Mouse (Mus musculus): ENCODE data around the gene Frmpd1. TPM values are rescaled to one million over a fixed set of nuclear protein-coding genes. Genes with fewer than 3 reads are reported as not detected.

Frmpd1 gene
- 0.27 and 0.30 TPM in 2 replicates for polyA plus RNA-seq (2015; fragmentation: Nextera tagmentation; extraction: Ambion mirVana)

DNA sequence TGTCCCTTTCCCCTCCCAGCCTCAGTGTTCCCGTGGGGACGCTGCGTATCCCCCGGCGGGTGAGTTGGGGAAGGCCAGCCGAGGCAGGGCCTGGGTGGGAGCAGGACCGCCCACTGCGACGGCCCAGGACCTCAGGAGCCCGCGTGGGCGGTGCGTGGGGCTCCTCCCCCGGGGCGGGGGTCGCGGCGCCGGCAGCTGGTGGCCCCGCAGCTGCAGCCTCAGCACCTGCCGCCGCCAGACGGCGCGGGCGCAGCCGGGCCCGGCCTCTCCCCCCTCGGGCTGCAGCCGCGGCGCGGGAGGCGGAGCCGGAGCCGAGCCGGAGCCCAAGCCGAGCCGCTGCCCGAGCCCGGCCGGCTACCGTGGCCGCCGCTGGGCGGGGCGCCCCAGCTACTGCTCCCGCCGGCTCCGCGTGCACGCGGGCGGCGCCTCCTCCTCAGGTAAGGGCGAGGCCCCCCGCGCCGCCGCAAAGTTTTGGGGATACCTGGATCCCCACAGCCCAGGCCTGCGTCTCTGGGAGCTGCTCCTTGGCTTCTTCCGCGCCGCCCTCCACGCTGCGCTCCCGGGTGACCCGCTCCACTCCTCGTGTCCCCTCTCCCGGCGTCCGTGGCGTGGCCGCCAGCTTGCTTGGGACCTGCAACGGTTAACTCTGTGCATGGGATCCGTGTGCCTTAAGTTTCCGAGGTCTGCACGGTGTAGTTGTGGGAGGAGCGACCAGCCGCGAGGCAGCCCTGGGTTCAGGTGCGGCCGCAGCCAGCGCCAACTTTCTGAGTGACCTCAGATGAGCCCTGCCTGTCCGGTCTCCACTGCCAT lies at the start of gene Frmpd1:
TSS of gene Frmpd1 (plus strand) at position 355 of the 810 bp plus-strand sequence.
- H3K36me3 ChIP-seq (ENCODE audit: insufficient read depth, low read length) = no peaks in the 10 kb centered on the region
- peak within 1 kb of the TSS; percentile 99 for H3K4me2 ChIP-seq (ENCODE audit: low read length)
- 0 out of 2 replicates have a peak, but pooled peaks cover 5% of the 10 kb centered on the region for H3K4me1 ChIP-seq (replicated peaks; ENCODE audit: insufficient read depth, low read length)
- peak within 1 kb of the TSS; percentile 62 for H3K4me3 ChIP-seq (replicated peaks; ENCODE audit: low read depth, low read length)
- peak; percentile 61 for DNase-seq (ENCODE audit: low spot score)
- peak; percentile 86 for ATAC-seq (replicated peaks; ENCODE audit: low FRiP score, low read depth)
- no peaks in the 10 kb centered on the region for H3K27me3 ChIP-seq (ENCODE audit: insufficient read depth, low read length)
- H3K9ac ChIP-seq (ENCODE audit: low read depth, low read length) = peak within 1 kb of the TSS; percentile 59
- WGBS = under 1% methylated on average over 52 of the region's 85 CpGs
- no peaks in the 10 kb centered on the region for H3K9me3 ChIP-seq (replicated peaks; ENCODE audit: low read length)
- TF ChIP-seq CTCF (IDR thresholded peaks at IDR 0.05; ENCODE audit: low read depth) = no peak
- no peak within 1 kb of the TSS for H3K27ac ChIP-seq

DNA sequence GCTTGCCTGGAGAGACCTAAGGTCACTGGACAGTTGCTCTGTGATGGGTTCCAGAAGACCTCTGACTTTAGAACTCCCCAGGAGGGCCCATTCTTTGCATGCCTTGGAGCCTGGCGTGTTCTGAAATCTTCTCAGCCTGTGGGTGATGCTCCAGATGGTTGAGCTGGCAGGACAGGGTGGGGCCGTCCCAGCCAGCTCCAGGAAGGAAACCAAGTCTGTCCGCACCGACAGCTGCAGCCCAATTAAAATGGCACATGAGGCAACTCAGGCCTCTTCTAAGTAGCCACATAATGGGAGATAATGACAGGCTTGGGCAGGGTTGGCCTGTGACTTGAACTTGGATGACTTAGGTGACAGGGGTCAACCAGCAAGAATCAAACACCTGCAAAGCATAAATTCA lies 47.0 kb upstream of the Frmpd1 start:
- H3K27me3 ChIP-seq (ENCODE audit: insufficient read depth, low read length) = no peaks in the 10 kb centered on the region
- no peaks in the 10 kb centered on the region for H3K9me3 ChIP-seq (replicated peaks; ENCODE audit: low read length)
- no peak overlapping the region for H3K27ac ChIP-seq
- H3K4me3 ChIP-seq (replicated peaks; ENCODE audit: low read depth, low read length) = no peak overlapping the region
- no peaks in the 10 kb centered on the region for H3K36me3 ChIP-seq (ENCODE audit: insufficient read depth, low read length)
- ATAC-seq (replicated peaks; ENCODE audit: low FRiP score, low read depth) (no peak), DNase-seq (ENCODE audit: low spot score) (no peak)
- WGBS = 34% methylated on average over 4 of the region's 4 CpGs
- TF ChIP-seq CTCF (IDR thresholded peaks at IDR 0.05; ENCODE audit: low read depth) = no peak
- H3K9ac ChIP-seq (ENCODE audit: low read depth, low read length) = no peak overlapping the region
- no peak overlapping the region for H3K4me2 ChIP-seq (ENCODE audit: low read length)
- no peaks in the 10 kb centered on the region for H3K4me1 ChIP-seq (replicated peaks; ENCODE audit: insufficient read depth, low read length)

DNA sequence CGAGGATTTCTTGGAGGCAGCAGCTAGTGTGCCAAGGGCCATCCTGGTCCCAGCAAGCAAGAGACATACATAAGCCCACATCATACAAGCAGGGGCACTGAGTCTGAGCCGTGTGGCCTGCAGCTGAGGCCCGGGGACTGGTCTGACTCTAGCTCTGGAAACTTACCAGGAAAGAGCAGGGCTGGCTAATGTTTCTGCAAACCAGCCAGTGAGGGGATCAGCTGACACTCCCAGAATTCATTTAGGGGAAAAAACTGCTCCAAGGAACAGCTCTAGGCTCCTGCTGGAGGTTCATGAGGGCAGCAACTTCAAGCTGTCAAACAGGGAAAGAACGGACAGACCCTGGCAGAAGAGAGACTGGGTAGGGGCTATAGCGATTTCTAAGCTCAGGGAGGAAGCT lies 42.8 kb upstream of the Frmpd1 start:
- H3K27ac ChIP-seq = no peak overlapping the region
- no peak overlapping the region for H3K4me3 ChIP-seq (replicated peaks; ENCODE audit: low read depth, low read length)
- no peak overlapping the region for H3K9ac ChIP-seq (ENCODE audit: low read depth, low read length)
- no peak overlapping the region for H3K4me2 ChIP-seq (ENCODE audit: low read length)
- no peak for TF ChIP-seq CTCF (IDR thresholded peaks at IDR 0.05; ENCODE audit: low read depth)
- no peaks in the 10 kb centered on the region for H3K36me3 ChIP-seq (ENCODE audit: insufficient read depth, low read length)
- H3K27me3 ChIP-seq (ENCODE audit: insufficient read depth, low read length) = no peaks in the 10 kb centered on the region
- 65% methylated on average over 5 of the region's 5 CpGs for WGBS
- DNase-seq (ENCODE audit: low spot score) = no peak
- no peak for ATAC-seq (replicated peaks; ENCODE audit: low FRiP score, low read depth)
- no peaks in the 10 kb centered on the region for H3K9me3 ChIP-seq (replicated peaks; ENCODE audit: low read length)
- no peaks in the 10 kb centered on the region for H3K4me1 ChIP-seq (replicated peaks; ENCODE audit: insufficient read depth, low read length)

DNA sequence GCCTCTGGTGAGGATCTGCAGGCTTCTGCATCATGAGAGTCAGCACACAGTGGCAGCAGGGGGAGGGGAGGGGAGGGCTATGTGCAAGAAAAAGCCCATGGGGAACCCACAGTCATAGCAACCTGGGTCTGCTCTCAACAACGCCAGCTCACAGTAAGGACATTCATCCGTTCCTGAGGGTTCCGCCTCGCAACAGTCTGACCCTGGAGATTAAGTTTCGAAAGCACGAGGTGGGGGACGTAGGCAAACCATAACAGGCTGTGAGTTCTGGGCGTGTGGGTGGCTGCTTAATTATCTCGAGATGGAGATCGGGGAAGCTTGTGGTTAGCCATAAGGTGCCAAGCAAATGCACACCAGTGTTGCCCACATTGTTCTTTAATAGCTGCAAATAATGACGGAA lies 42.3 kb upstream of the Frmpd1 start:
- ATAC-seq (replicated peaks; ENCODE audit: low FRiP score, low read depth) = no peak
- H3K27me3 ChIP-seq (ENCODE audit: insufficient read depth, low read length) = no peaks in the 10 kb centered on the region
- TF ChIP-seq CTCF (IDR thresholded peaks at IDR 0.05; ENCODE audit: low read depth) = no peak
- H3K4me2 ChIP-seq (ENCODE audit: low read length) = no peak overlapping the region
- no peaks in the 10 kb centered on the region for H3K36me3 ChIP-seq (ENCODE audit: insufficient read depth, low read length)
- H3K4me1 ChIP-seq (replicated peaks; ENCODE audit: insufficient read depth, low read length) = no peaks in the 10 kb centered on the region
- 22% methylated on average over 11 of the region's 11 CpGs for WGBS
- no peak overlapping the region for H3K27ac ChIP-seq
- H3K9ac ChIP-seq (ENCODE audit: low read depth, low read length) = no peak overlapping the region
- no peak overlapping the region for H3K4me3 ChIP-seq (replicated peaks; ENCODE audit: low read depth, low read length)
- DNase-seq (ENCODE audit: low spot score) = no peak
- H3K9me3 ChIP-seq (replicated peaks; ENCODE audit: low read length) = no peaks in the 10 kb centered on the region

DNA sequence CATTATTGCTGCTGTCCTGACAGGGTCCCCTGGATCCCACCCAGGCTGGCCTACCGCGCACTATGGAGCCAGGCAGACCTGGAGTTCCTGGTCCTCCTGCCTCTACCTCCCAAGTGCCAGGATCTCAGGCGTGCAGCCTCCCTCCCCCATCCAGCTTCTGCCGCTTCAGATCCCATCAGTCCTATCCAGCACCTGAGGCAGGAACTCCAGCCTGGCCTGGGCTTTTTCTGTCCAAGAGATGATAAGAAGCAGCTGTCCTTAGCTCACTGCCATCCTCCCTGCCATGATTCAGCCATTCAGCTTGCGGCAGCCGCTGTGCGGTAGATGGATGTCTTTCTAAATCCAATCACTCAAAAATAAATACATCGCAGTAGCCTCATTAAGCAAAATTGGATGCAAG lies 41.7 kb upstream of the Frmpd1 start:
- Histone ChIP-seq H3K4me3 (replicated peaks; ENCODE audit: low read depth, low read length) (no peak overlapping the region), H3K27me3 (ENCODE audit: insufficient read depth, low read length) (no peaks in the 10 kb centered on the region), H3K36me3 (ENCODE audit: insufficient read depth, low read length) (no peaks in the 10 kb centered on the region), H3K9me3 (replicated peaks; ENCODE audit: low read length) (no peaks in the 10 kb centered on the region), H3K27ac (no peak overlapping the region), H3K4me2 (ENCODE audit: low read length) (no peak overlapping the region), H3K4me1 (replicated peaks; ENCODE audit: insufficient read depth, low read length) (no peaks in the 10 kb centered on the region), H3K9ac (ENCODE audit: low read depth, low read length) (no peak overlapping the region)
- TF ChIP-seq CTCF (IDR thresholded peaks at IDR 0.05; ENCODE audit: low read depth) = no peak
- ATAC-seq (replicated peaks; ENCODE audit: low FRiP score, low read depth) (no peak), DNase-seq (ENCODE audit: low spot score) (no peak)
- WGBS = 65% methylated on average over 8 of the region's 8 CpGs

GRCm38 (mm10) chr4:45156433-45156832 lies 28.2 kb upstream of the Frmpd1 start:
- no peak overlapping the region for H3K4me2 ChIP-seq (ENCODE audit: low read length)
- WGBS = 71% methylated on average over 3 of the region's 3 CpGs

More at GRCm38 (mm10) chr4:45156433-45156832, 28.2 kb upstream of the Frmpd1 start:
- ATAC-seq (replicated peaks; ENCODE audit: low FRiP score, low read depth) (no peak), DNase-seq (ENCODE audit: low spot score) (no peak)
- Histone ChIP-seq H3K36me3 (ENCODE audit: insufficient read depth, low read length) (no peaks in the 10 kb centered on the region), H3K4me1 (replicated peaks; ENCODE audit: insufficient read depth, low read length) (no peaks in the 10 kb centered on the region), H3K4me3 (replicated peaks; ENCODE audit: low read depth, low read length) (no peak overlapping the region), H3K27ac (no peak overlapping the region), H3K27me3 (ENCODE audit: insufficient read depth, low read length) (no peaks in the 10 kb centered on the region), H3K9me3 (replicated peaks; ENCODE audit: low read length) (no peaks in the 10 kb centered on the region), H3K9ac (ENCODE audit: low read depth, low read length) (no peak overlapping the region)
- TF ChIP-seq CTCF (IDR thresholded peaks at IDR 0.05; ENCODE audit: low read depth) = no peak

All from kidney, postnatal 0 days (tissue).